Mouse (Mus musculus) lung, postnatal 0 days (tissue): ENCODE results near the gene Card19.

Experiments used
- CTCF ChIP-seq: IDR thresholded peaks from 2 replicates; pipeline ENCODE4 v1.5.1; 2016; ENCODE audit warnings: antibody characterized with exemption, mild to moderate bottlenecking
- EP300 ChIP-seq: IDR thresholded peaks from 2 replicates; pipeline ENCODE4 v1.6.1; 2016; ENCODE audit warnings: antibody characterized with exemption, mild to moderate bottlenecking, control low read depth

DNA sequence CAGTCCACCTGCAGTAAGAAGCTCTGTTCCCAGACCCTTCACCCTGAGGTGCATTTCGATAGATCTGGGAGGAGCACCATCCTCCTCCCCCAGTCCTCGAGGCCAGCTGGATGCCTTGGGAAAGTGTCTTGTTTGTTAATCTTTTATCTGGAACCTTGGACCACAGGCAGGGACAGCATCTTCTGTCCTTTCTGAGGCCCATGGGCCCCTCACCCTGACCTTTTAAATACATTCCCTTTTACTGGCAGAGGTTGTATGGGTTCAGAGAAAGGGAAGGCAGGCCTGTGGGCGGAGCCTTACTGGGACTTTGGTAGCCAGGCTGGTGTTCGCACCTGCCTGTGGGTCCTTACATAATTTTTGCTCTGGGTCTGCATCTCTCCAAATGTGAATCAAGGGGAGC, 29.4 kb upstream of the Card19 start:
- no peak for TF ChIP-seq CTCF
- no peak for TF ChIP-seq EP300
